Mouse (Mus musculus): ENCODE data around the gene Uck2. TPM values are rescaled to one million over a fixed set of nuclear protein-coding genes. Genes with fewer than 3 reads are reported as not detected.

Uck2 gene
- polyA plus RNA-seq, 1 experiment from 2014 or later, result 48.9 TPM

DNA sequence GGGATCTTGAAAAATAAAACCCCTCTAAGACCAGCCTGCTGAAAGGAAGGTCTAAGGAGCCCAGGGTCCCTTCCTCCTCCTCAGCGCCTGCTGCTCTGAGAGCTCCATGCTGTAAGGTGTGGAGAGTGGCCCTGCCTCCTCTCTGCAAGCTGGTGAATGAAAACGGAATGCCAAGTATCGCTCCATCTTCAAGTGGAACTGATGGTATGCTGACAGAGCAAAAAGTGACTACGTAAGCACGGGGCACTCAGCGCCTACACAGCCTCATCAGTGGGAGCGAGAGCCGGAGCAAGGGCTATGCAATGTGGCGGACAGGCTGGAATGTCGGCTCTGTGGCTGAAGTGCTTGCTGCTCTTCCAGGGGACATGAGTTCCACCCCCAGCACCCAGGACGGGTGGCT is 47.3 kb downstream of the Uck2 start:
- no peak overlapping the region for H3K9ac ChIP-seq (ENCODE audit: low read depth, low read length)
- no peaks in the 10 kb centered on the region for H3K9me3 ChIP-seq (replicated peaks; ENCODE audit: control insufficient read depth, low read length, poor library complexity, severe bottlenecking)
- H3K4me1 ChIP-seq (ENCODE audit: control insufficient read depth, insufficient read depth, low read length), result peaks cover 16% of the 10 kb centered on the region
- WGBS, result 81% methylated on average over 11 of the region's 11 CpGs
- no peak overlapping the region for H3K4me2 ChIP-seq (ENCODE audit: low read length)
- no peaks in the 10 kb centered on the region for H3K27me3 ChIP-seq (ENCODE audit: control insufficient read depth, insufficient read depth, low read depth, low read length)
- H3K36me3 ChIP-seq (ENCODE audit: control insufficient read depth, insufficient read depth, low read length), result peaks cover 5% of the 10 kb centered on the region; the same call in 1 of the 2 replicates
- H3K27ac ChIP-seq (ENCODE audit: low read length), result no peak overlapping the region
- no peak overlapping the region for H3K4me3 ChIP-seq (ENCODE audit: low read depth, low read length)
- ATAC-seq, result no peak

DNA sequence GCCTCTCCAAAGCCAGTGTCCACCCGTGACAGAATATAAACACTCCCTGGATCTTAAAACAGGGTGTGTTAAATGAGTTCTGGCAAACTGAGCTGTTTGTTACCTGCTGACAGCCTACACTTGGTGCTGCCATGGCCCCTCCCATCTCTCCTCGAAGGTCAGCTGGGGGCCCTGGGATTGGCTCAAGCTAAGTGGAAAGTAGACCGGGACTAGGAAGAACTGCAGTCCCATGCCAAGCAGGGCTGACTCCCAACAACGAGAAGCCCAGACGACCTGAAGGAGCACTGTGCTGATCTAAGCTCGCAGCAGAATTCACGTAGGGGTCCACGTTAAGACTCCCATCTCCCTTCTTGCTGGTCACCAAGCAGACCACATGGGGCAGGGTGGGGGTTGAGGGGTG is 48.3 kb downstream of the Uck2 start:
- Histone ChIP-seq H3K9ac (ENCODE audit: low read depth, low read length) (no peak overlapping the region), H3K4me1 (ENCODE audit: control insufficient read depth, insufficient read depth, low read length) (peaks cover 10% of the 10 kb centered on the region), H3K4me3 (ENCODE audit: low read depth, low read length) (no peak overlapping the region), H3K9me3 (replicated peaks; ENCODE audit: control insufficient read depth, low read length, poor library complexity, severe bottlenecking) (no peaks in the 10 kb centered on the region), H3K36me3 (ENCODE audit: control insufficient read depth, insufficient read depth, low read length) (peaks cover 5% of the 10 kb centered on the region; the same call in 1 of the 2 replicates), H3K27me3 (ENCODE audit: control insufficient read depth, insufficient read depth, low read depth, low read length) (no peaks in the 10 kb centered on the region), H3K4me2 (ENCODE audit: low read length) (no peak overlapping the region), H3K27ac (ENCODE audit: low read length) (no peak overlapping the region)
- WGBS, result 86% methylated on average over 8 of the region's 8 CpGs
- ATAC-seq, result no peak

DNA sequence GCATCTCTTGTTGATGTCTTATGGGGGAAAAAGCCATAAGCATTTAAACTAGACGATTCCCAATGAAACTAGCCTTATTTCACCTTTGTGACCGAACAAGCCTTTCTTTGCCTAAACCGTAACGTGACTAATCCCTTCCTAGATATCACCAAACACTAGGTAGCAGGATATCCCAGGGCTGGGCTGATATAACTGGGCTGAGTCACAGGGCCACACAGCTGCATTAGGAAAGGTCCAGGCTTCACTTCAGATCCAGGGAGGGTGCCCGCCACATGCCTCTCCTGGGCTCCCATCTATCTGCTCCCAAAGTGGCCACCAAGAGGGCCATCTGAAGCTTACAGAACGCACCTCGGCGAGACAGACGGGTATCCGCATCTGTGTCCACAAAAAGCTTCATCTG is 50.8 kb downstream of the Uck2 start:
- peaks cover 5% of the 10 kb centered on the region for H3K36me3 ChIP-seq (ENCODE audit: control insufficient read depth, insufficient read depth, low read length)
- WGBS, result 95% methylated on average over 10 of the region's 10 CpGs
- no peaks in the 10 kb centered on the region for H3K4me1 ChIP-seq (ENCODE audit: control insufficient read depth, insufficient read depth, low read length)
- H3K4me3 ChIP-seq (ENCODE audit: low read depth, low read length), result no peak overlapping the region
- no peak for ATAC-seq
- no peak overlapping the region for H3K4me2 ChIP-seq (ENCODE audit: low read length)
- no peaks in the 10 kb centered on the region for H3K27me3 ChIP-seq (ENCODE audit: control insufficient read depth, insufficient read depth, low read depth, low read length)
- H3K9me3 ChIP-seq (replicated peaks; ENCODE audit: control insufficient read depth, low read length, poor library complexity, severe bottlenecking), result no peaks in the 10 kb centered on the region
- no peak overlapping the region for H3K9ac ChIP-seq (ENCODE audit: low read depth, low read length)
- no peak overlapping the region for H3K27ac ChIP-seq (ENCODE audit: low read length)

DNA sequence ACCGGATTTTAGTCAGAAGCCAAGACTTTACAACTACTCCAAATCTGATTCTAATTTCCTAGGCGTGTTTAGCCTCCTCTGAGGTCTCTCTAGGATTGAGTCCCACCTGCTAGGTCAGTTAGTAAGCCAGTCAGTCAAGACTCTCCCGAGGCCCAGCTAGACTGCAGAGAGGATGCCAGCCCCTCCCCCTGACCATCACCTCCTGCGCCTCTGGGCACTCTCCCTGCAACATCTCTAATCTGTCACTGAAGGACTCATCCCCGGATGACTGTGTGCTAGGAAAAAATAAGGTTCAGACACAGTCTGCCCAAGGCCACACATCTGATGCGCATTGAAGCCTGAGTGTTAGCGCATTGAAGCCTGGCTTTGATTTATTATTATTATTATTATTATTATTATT is 52.2 kb downstream of the Uck2 start:
- 83% methylated on average over 7 of the region's 7 CpGs for WGBS
- Histone ChIP-seq H3K27ac (ENCODE audit: low read length) (no peak overlapping the region), H3K36me3 (ENCODE audit: control insufficient read depth, insufficient read depth, low read length) (peaks cover 7% of the 10 kb centered on the region), H3K27me3 (ENCODE audit: control insufficient read depth, insufficient read depth, low read depth, low read length) (no peaks in the 10 kb centered on the region), H3K9ac (ENCODE audit: low read depth, low read length) (no peak overlapping the region), H3K4me2 (ENCODE audit: low read length) (no peak overlapping the region), H3K9me3 (replicated peaks; ENCODE audit: control insufficient read depth, low read length, poor library complexity, severe bottlenecking) (no peaks in the 10 kb centered on the region), H3K4me3 (ENCODE audit: low read depth, low read length) (no peak overlapping the region), H3K4me1 (ENCODE audit: control insufficient read depth, insufficient read depth, low read length) (no peaks in the 10 kb centered on the region)
- no peak for ATAC-seq

DNA sequence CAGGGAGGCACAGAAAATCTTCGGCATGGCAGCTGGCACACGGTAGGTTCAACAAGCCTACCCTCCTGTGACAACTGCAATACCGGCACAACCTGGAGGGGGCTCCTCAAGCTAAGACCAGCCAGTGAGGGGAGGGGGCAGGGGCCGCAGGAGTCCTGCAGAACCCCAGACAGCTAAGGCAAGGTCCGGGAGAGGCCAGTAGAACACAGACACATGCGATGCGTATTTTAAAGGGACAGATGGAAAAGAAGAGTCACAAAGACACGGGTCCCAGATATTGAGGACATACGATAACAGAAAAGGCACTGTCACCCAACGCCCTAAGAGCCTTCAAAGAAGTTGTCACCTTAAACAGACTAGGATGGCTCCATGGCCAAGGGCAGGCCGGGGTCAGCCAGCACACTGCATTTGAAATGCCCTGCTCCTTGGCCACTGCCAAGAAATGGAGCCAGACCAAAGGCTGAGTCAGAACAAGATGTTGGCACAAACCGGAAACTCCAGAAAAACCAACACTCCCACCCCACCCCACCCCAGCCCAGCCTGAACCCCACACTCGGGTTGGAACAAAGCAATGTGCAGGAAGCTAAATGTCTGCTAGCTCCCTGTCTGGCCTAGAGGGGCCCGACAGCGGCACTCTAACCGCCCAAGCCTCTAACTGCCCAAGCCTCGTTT is 53.4 kb downstream of the Uck2 start:
- whole genome bisulfite sequencing, result 81% methylated on average over 17 of the region's 17 CpGs
- Histone ChIP-seq H3K4me2 (ENCODE audit: low read length) (no peak overlapping the region), H3K9ac (ENCODE audit: low read depth, low read length) (no peak overlapping the region), H3K9me3 (replicated peaks; ENCODE audit: control insufficient read depth, low read length, poor library complexity, severe bottlenecking) (no peaks in the 10 kb centered on the region), H3K36me3 (ENCODE audit: control insufficient read depth, insufficient read depth, low read length) (peaks cover 14% of the 10 kb centered on the region), H3K27ac (ENCODE audit: low read length) (no peak overlapping the region), H3K4me1 (ENCODE audit: control insufficient read depth, insufficient read depth, low read length) (no peaks in the 10 kb centered on the region), H3K4me3 (ENCODE audit: low read depth, low read length) (no peak overlapping the region), H3K27me3 (ENCODE audit: control insufficient read depth, insufficient read depth, low read depth, low read length) (no peaks in the 10 kb centered on the region)
- ATAC-seq, result no peak

DNA sequence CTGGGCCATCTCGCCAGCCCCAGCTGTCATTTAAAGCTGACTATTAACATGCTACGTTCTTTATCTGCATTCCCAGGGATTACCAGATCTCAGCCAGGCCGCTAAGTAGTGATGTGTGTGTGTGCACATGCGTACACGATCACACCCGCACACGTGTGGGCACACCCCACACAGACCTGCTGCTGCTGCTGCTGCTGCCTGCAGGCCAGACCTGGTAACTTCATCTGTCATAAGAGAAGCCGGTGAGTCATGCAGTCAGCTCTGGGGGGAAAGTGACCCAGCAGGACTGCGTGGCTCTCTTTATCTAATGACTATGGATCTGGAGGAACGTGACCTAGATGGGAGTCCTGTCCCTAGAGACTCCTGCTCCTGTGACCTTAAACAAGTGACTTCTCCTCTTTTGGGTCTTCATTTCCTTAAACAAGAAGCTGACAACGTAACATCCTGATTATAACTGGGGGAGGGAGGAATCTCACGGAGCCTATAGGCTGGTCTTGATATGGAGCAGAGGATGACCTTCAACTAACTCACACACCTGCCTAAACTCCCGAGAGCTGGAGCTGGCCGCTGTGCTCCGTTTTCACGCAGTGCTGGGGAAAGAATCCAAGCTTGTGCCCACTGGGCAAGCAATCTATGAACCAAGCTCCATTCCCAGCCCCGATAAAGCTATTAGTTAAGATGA is 54.0 kb downstream of the Uck2 start:
- no peak overlapping the region for H3K4me2 ChIP-seq (ENCODE audit: low read length)
- H3K9ac ChIP-seq (ENCODE audit: low read depth, low read length), result no peak overlapping the region
- ATAC-seq, result 0 out of 2 replicates have a peak, but pooled peaks have one; percentile 38
- H3K9me3 ChIP-seq (replicated peaks; ENCODE audit: control insufficient read depth, low read length, poor library complexity, severe bottlenecking), result no peaks in the 10 kb centered on the region
- H3K36me3 ChIP-seq (ENCODE audit: control insufficient read depth, insufficient read depth, low read length), result peaks cover 15% of the 10 kb centered on the region
- H3K4me1 ChIP-seq (ENCODE audit: control insufficient read depth, insufficient read depth, low read length), result no peaks in the 10 kb centered on the region
- no peaks in the 10 kb centered on the region for H3K27me3 ChIP-seq (ENCODE audit: control insufficient read depth, insufficient read depth, low read depth, low read length)
- H3K27ac ChIP-seq (ENCODE audit: low read length), result no peak overlapping the region
- WGBS, result 93% methylated on average over 17 of the region's 17 CpGs
- H3K4me3 ChIP-seq (ENCODE audit: low read depth, low read length), result no peak overlapping the region

DNA sequence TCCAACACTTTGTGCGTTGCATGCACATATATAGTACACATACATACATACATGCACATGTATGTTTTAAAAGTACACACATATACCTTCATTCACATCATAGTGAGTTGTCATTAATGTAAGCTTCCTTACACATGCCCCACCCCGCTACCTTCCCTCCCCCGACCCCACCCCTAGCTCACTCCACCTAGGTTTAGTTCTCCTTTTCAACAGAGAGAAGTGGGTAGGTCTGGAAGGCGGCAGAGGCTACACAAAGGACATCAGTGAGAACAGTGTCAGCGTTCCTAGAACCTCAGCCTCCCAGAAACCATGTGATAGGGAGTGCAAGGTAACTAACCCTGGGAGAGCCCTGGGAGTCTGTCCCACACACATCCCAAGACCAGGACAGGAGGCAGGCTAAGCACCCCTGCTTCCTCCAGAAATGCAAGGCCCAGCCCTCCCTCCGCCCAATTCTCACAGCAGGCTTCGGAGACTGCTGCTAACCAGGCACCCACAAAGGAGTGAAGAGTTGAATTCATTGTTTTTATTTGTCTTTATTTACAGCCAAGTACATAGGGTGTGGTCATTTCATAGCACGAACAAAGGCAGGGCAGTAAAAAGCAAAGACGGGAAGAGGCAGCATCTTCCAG is 62.6 kb downstream of the Uck2 start:
- ATAC-seq, result no peak
- WGBS, result 85% methylated on average over 9 of the region's 9 CpGs
- Histone ChIP-seq H3K9ac (ENCODE audit: low read depth, low read length) (no peak overlapping the region), H3K4me1 (ENCODE audit: control insufficient read depth, insufficient read depth, low read length) (peaks cover 2% of the 10 kb centered on the region; the same call in 1 of the 2 replicates), H3K27me3 (ENCODE audit: control insufficient read depth, insufficient read depth, low read depth, low read length) (no peaks in the 10 kb centered on the region), H3K9me3 (replicated peaks; ENCODE audit: control insufficient read depth, low read length, poor library complexity, severe bottlenecking) (no peaks in the 10 kb centered on the region), H3K36me3 (ENCODE audit: control insufficient read depth, insufficient read depth, low read length) (peaks cover 16% of the 10 kb centered on the region), H3K4me2 (ENCODE audit: low read length) (no peak overlapping the region), H3K4me3 (ENCODE audit: low read depth, low read length) (no peak overlapping the region), H3K27ac (ENCODE audit: low read length) (no peak overlapping the region)

DNA sequence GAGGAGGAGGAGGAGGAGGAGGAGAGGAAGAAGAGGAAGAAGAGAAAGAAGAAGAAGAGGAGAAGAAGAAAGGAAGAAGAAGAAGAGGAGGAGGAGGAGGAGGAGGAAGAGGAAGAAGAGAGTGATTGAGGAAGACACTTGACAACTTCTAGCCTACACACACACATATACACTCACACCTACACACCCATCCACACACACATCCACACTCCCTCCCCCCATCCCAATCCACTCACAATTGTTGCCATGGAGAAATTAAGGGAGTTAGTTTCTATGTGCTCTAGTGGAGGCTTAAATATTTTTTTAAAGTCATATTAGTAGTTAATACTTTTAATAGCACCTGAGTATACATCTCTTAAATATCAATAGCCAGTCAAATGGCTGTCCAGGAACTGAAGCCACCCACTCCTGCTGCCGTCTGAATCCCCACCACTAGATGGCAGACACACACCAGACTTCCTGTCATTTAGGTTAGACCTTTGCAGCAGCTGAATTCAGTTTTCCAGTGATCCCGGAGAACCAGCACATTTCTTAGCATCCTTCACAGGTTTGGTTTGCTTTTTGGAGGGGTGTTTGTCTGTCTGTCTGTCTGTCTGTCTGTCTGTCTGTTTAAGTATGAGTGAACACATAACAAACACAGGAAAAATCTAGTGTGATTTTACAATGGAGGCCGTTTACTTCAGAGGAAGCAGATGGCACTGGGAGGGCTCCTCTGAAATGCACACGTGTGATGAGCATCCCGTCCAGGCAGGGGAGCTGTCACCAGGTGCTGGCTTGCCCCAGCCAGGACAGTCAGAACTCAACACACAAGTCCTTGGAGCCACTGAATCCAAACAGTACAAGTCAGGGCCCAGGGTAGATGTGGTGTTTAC is 64.6 kb downstream of the Uck2 start:
- H3K27me3 ChIP-seq (ENCODE audit: control insufficient read depth, insufficient read depth, low read depth, low read length), result no peaks in the 10 kb centered on the region
- peaks cover 2% of the 10 kb centered on the region; the same call in 1 of the 2 replicates for H3K4me1 ChIP-seq (ENCODE audit: control insufficient read depth, insufficient read depth, low read length)
- H3K9ac ChIP-seq (ENCODE audit: low read depth, low read length), result peak overlapping the region; percentile 34; the same call in 1 of the 2 replicates
- peak; percentile 77 for ATAC-seq
- no peak overlapping the region for H3K27ac ChIP-seq (ENCODE audit: low read length)
- no peaks in the 10 kb centered on the region for H3K9me3 ChIP-seq (replicated peaks; ENCODE audit: control insufficient read depth, low read length, poor library complexity, severe bottlenecking)
- H3K36me3 ChIP-seq (ENCODE audit: control insufficient read depth, insufficient read depth, low read length), result 0 out of 2 replicates have a peak, but pooled peaks cover 5% of the 10 kb centered on the region
- H3K4me3 ChIP-seq (ENCODE audit: low read depth, low read length), result no peak overlapping the region
- H3K4me2 ChIP-seq (ENCODE audit: low read length), result no peak overlapping the region
- WGBS, result 5% methylated on average over 5 of the region's 5 CpGs
